Mouse (Mus musculus) B cell, adult 62 days (primary cell): ENCODE results near the gene Syt6. TPM values are rescaled to one million over a fixed set of nuclear protein-coding genes. Genes with fewer than 3 reads are reported as not detected.

Experiments
- total RNA-seq: library from RNA; stranded (reverse); gene quantifications from 4 replicates; pipeline ENCODE4 v1.2.4, GENCODE M21; 2023

Syt6 gene
- total RNA-seq = not detected in 4 replicates

GRCm38 (mm10) chr3:103575156-103575892 lies at the start of gene Syt6:
TSS of gene Syt6 (plus strand) at chr3:103575231.

GRCm38 (mm10) chr3:103645968-103646367 lies 70.9 kb downstream of the Syt6 start, which contains the start of gene Atg4a-ps:
TSS of gene Atg4a-ps (minus strand) at chr3:103646068.

Other genes starting within 250 kb of the Syt6 start
- 0.29 TPM in 1 of 4 replicates, not detected in the others for gene Atg4a-ps, start 70.8 kb downstream of the Syt6 start, total RNA-seq
- gene Olfml3, start 162.8 kb downstream of the Syt6 start, total RNA-seq = 1.2 to 1.7 TPM (median 1.5 TPM) in 4 replicates
- gene Gm10964, start 164.1 kb downstream of the Syt6 start, total RNA-seq = not detected in 4 replicates
- 200 to 222 TPM (median 217 TPM) in 4 replicates for gene Hipk1, start 216.3 kb downstream of the Syt6 start, total RNA-seq
- 15.8 to 19.9 TPM (median 18.3 TPM) in 4 replicates for gene Dclre1b, start 234.2 kb downstream of the Syt6 start, total RNA-seq
- gene Ap4b1, start 234.3 kb downstream of the Syt6 start, total RNA-seq = 21.6 to 28.1 TPM (median 26.1 TPM) in 4 replicates
- 0.81 to 2.1 TPM (median 1.4 TPM) in 4 replicates for gene Gm43064, start 234.3 kb downstream of the Syt6 start, total RNA-seq